Mouse (Mus musculus): ENCODE measurements at regions not wholly inside any gene's neighbourhood (a gene's known extent, or its start where the extent isn't known, plus 50 kb on each side); places are given as distances from the start of the nearest gene placed in this dataset.
A peak's percentile ranks its signal among the peaks of the same experiment; 100 is the strongest.

DNA sequence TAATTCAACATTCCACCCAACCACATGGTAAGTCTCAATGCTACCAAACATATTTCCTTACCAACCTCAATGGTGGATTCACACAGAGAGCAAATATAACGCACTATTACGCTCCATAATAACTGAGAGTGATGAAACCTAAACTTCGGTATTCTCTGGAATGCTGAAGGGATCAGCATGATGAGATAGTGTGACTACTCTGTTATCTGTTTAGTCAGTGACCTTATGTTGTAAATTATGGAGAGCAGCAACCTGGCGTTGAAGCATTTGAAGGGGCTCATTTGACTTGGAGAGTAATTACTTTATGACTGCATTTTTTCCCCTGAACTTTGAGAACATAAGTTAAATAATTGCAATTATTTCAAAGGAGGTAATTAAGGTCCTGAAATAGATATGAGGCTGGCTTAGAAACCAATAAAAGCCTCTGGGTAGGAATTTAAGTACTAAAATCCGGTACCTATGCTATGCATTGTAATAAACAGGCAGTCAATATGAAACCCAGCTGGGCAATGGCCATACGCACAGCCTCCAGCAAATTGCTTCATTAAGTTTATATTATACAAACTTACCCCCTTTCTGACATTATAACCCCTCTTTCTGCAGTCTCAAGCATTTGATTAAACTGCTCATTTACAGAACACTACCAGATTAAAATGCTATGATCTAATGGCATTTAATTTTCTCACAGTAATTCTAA is 1378.9 kb upstream of the Jmjd1c start:
- Histone ChIP-seq H3K9me3 (ENCODE audit: control insufficient read depth, low read length) (no peaks in the 10 kb centered on the region), H3K27ac (ENCODE audit: low read depth) (no peak overlapping the region), H3K4me3 (ENCODE audit: low read depth, low read length) (no peak overlapping the region), H3K27me3 (replicated peaks; ENCODE audit: control insufficient read depth, insufficient read depth, low read length) (no peaks in the 10 kb centered on the region), H3K36me3 (ENCODE audit: control insufficient read depth, insufficient read depth, low read length) (no peaks in the 10 kb centered on the region), H3K4me1 (replicated peaks; ENCODE audit: control insufficient read depth, insufficient read depth, low read length) (no peaks in the 10 kb centered on the region), H3K4me2 (ENCODE audit: low read length) (no peak overlapping the region), H3K9ac (ENCODE audit: low read length) (no peak overlapping the region)
- 62% methylated on average over 6 of the region's 6 CpGs for WGBS
- ATAC-seq (replicated peaks; ENCODE audit: low FRiP score, low TSS enrichment, low read depth), result no peak
- DNase-seq (ENCODE audit: low spot score), result no peak

- ATAC-seq (replicated peaks; ENCODE audit: low FRiP score, low TSS enrichment, low read depth), result peak; percentile 36; the same call in 1 of the 2 replicates
- no peak overlapping the region for H3K9ac ChIP-seq (ENCODE audit: low read length)
These were observed 1373.4 kb upstream of the Jmjd1c start for GRCm38 (mm10) chr10:65722496-65722895.

DNA sequence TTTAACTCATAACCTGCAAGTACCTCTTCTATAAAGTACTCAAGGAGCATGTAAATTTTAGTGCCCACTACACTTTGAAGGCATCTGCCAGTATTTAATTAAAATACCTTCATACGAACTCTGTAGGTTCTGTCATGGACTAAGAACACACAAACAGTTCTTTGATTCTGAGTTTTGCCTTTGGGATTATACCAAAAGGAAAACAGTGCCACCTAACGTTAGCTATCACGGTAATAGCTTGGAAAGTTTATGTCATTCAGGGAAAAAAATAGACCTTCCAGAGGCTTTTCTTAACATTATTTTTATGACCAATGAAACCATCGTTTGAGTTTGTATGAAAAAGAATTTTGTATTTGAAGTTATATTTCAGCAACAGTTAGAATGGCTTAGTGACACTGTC is 1326.5 kb upstream of the Jmjd1c start:
- H3K27me3 ChIP-seq (replicated peaks; ENCODE audit: control insufficient read depth, insufficient read depth, low read length), result no peaks in the 10 kb centered on the region
- no peak overlapping the region for H3K9ac ChIP-seq (ENCODE audit: low read length)
- no peak overlapping the region for H3K4me3 ChIP-seq (ENCODE audit: low read depth, low read length)
- 27% methylated on average over 4 of the region's 4 CpGs for WGBS
- no peaks in the 10 kb centered on the region for H3K4me1 ChIP-seq (replicated peaks; ENCODE audit: control insufficient read depth, insufficient read depth, low read length)
- DNase-seq (ENCODE audit: low spot score) (no peak), ATAC-seq (replicated peaks; ENCODE audit: low FRiP score, low TSS enrichment, low read depth) (no peak)
- no peaks in the 10 kb centered on the region for H3K36me3 ChIP-seq (ENCODE audit: control insufficient read depth, insufficient read depth, low read length)
- no peaks in the 10 kb centered on the region for H3K9me3 ChIP-seq (ENCODE audit: control insufficient read depth, low read length)
- H3K27ac ChIP-seq (ENCODE audit: low read depth), result no peak overlapping the region
- H3K4me2 ChIP-seq (ENCODE audit: low read length), result no peak overlapping the region

More at GRCm38 (mm10) chr10:65722496-65722895, 1373.4 kb upstream of the Jmjd1c start:
- no peaks in the 10 kb centered on the region for H3K27me3 ChIP-seq (replicated peaks; ENCODE audit: control insufficient read depth, insufficient read depth, low read length)
- no peaks in the 10 kb centered on the region for H3K4me1 ChIP-seq (replicated peaks; ENCODE audit: control insufficient read depth, insufficient read depth, low read length)
- no peak for DNase-seq (ENCODE audit: low spot score)
- H3K4me3 ChIP-seq (ENCODE audit: low read depth, low read length), result no peak overlapping the region
- no peaks in the 10 kb centered on the region for H3K9me3 ChIP-seq (ENCODE audit: control insufficient read depth, low read length)
- H3K36me3 ChIP-seq (ENCODE audit: control insufficient read depth, insufficient read depth, low read length), result no peaks in the 10 kb centered on the region
- H3K27ac ChIP-seq (ENCODE audit: low read depth), result no peak overlapping the region
- H3K4me2 ChIP-seq (ENCODE audit: low read length), result no peak overlapping the region
- 74% methylated on average over 2 of the region's 2 CpGs for WGBS

GRCm38 (mm10) chr10:65771936-65772335 is 1324.0 kb upstream of the Jmjd1c start:
- no peaks in the 10 kb centered on the region for H3K4me1 ChIP-seq (replicated peaks; ENCODE audit: control insufficient read depth, insufficient read depth, low read length)
- no peak for ATAC-seq (replicated peaks; ENCODE audit: low FRiP score, low TSS enrichment, low read depth)
- no peak overlapping the region for H3K4me3 ChIP-seq (ENCODE audit: low read depth, low read length)
- no peaks in the 10 kb centered on the region for H3K27me3 ChIP-seq (replicated peaks; ENCODE audit: control insufficient read depth, insufficient read depth, low read length)
- no peaks in the 10 kb centered on the region for H3K9me3 ChIP-seq (ENCODE audit: control insufficient read depth, low read length)
- H3K4me2 ChIP-seq (ENCODE audit: low read length), result no peak overlapping the region
- H3K9ac ChIP-seq (ENCODE audit: low read length), result no peak overlapping the region
- no peaks in the 10 kb centered on the region for H3K36me3 ChIP-seq (ENCODE audit: control insufficient read depth, insufficient read depth, low read length)
- DNase-seq (ENCODE audit: low spot score), result no peak
- H3K27ac ChIP-seq (ENCODE audit: low read depth), result no peak overlapping the region
- 90% methylated on average over 5 of the region's 5 CpGs for WGBS

GRCm38 (mm10) chr10:65784994-65785393 is 1310.9 kb upstream of the Jmjd1c start:
- no peaks in the 10 kb centered on the region for H3K27me3 ChIP-seq (replicated peaks; ENCODE audit: control insufficient read depth, insufficient read depth, low read length)
- no peak for DNase-seq (ENCODE audit: low spot score)
- H3K4me1 ChIP-seq (replicated peaks; ENCODE audit: control insufficient read depth, insufficient read depth, low read length), result no peaks in the 10 kb centered on the region
- WGBS, result 81% methylated on average over 8 of the region's 8 CpGs
- no peak overlapping the region for H3K4me2 ChIP-seq (ENCODE audit: low read length)
- no peaks in the 10 kb centered on the region for H3K36me3 ChIP-seq (ENCODE audit: control insufficient read depth, insufficient read depth, low read length)
- H3K9me3 ChIP-seq (ENCODE audit: control insufficient read depth, low read length), result no peaks in the 10 kb centered on the region
- ATAC-seq (replicated peaks; ENCODE audit: low FRiP score, low TSS enrichment, low read depth), result no peak
- H3K9ac ChIP-seq (ENCODE audit: low read length), result no peak overlapping the region
- no peak overlapping the region for H3K4me3 ChIP-seq (ENCODE audit: low read depth, low read length)
- H3K27ac ChIP-seq (ENCODE audit: low read depth), result no peak overlapping the region
